Mouse (Mus musculus) hindbrain, embryonic 10.5 days (tissue): Measurements from ENCODE around the gene Dcun1d3. TPM values are rescaled to one million over a fixed set of nuclear protein-coding genes. Genes with fewer than 3 reads are reported as not detected.

Experiments used
- DNase-seq: peaks from one replicate; pipeline ENCODE4 v3.0.0-alpha.2; 2017; ENCODE audit warnings: low spot score
- H3K27ac ChIP-seq: fragments of 300-500 bp; sonication (generic); 2 replicates; pipeline ENCODE4 v1.5.1; 2016; ENCODE audit warnings: mild to moderate bottlenecking, moderate library complexity
- H3K27me3 ChIP-seq: fragments of 300-500 bp; sonication (generic); 2 replicates; pipeline ENCODE4 v1.6.1; 2016; ENCODE audit warnings: mild to moderate bottlenecking; ENCODE audit not compliant: poor library complexity, insufficient read depth, severe bottlenecking
- H3K36me3 ChIP-seq: fragments of 300-500 bp; sonication (generic); 2 replicates; pipeline ENCODE4 v1.6.1; 2016; ENCODE audit warnings: mild to moderate bottlenecking, moderate library complexity
- H3K4me1 ChIP-seq: fragments of 300-500 bp; sonication (generic); replicated peaks from 2 replicates; pipeline ENCODE4 v1.6.1; 2016; ENCODE audit warnings: mild to moderate bottlenecking
- H3K4me3 ChIP-seq: fragments of 300-500 bp; sonication (generic); 2 replicates; pipeline ENCODE4 v1.5.1; 2016; ENCODE audit warnings: mild to moderate bottlenecking, moderate library complexity
- H3K9me3 ChIP-seq: fragments of 300-500 bp; sonication (generic); 2 replicates; pipeline ENCODE4 v1.6.1; 2016; ENCODE audit warnings: mild to moderate bottlenecking, moderate library complexity
- WGBS: fragments of 180-500 bp; shearing (Covaris S2); methylation state at CpG from one replicate; pipeline ENCODE4 v1.1.7; 2016; 5-methylcytosine and 5-hydroxymethylcytosine counted together
- polyA plus RNA-seq: library from polyadenylated mRNA; unstranded; fragments of >200 nt; fragmentation: Nextera tagmentation; extraction: Ambion mirVana; gene quantifications from 2 replicates; pipeline ENCODE4 v1.2.1, GENCODE M21; 2016

Dcun1d3 gene
- polyA plus RNA-seq: 11.4 and 14.7 TPM in 2 replicates

DNA sequence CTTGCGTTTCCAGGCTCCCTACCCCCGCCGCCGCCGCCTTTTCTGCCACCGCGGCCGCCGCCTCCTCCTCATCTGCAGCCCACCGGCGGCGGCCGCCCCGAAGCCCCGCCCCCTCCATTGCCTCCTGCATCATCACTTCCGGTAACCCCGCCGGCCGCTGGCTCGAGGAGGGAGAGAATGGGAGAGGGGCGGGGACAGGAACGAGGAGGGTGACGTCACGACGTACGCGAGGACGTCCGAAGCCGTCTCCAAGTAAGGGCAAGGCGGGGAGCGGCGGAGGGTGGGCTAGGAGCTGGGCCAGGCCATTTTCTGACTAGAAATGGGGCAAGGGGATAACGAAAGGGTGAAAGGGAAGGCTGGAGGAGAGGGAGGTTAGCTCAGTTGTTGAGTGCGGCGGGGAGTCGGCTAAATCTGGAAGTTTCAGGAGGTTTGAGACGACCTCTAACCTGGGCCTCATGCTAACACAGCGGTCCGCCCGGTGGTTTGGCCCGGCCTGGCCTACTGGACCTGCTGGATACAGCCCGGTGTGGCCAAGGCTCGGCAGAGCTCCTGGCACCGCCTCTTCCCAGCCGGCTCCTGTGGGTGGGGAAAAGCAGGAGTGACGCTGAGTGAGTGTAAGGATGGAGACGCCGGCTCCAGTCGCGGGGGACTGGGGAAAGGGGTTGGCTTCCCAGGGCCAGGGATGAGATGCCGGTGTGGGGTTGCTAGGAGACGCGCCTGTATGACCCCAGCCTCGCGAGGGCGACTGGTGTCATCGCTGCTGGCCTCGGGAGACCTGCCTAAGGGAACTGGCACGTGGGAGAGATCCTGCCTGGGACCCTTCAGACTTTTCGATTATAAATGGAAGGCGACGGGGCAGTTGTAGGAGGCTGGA lies at the start of gene Dcun1d3, which contains the start of gene Lyrm1:
Dcun1d3 (minus strand) TSS at position 660 of the 874 bp plus-strand sequence.
Lyrm1 (plus strand) TSS at position 223 of the 874 bp plus-strand sequence.
- Histone ChIP-seq H3K4me3 (peak within 1 kb of the TSS; percentile 80), H3K27ac (peak within 1 kb of the TSS; percentile 97), H3K4me1 (peaks cover 30% of the 10 kb centered on the region), H3K36me3 (no peaks in the 10 kb centered on the region), H3K27me3 (no peaks in the 10 kb centered on the region), H3K9me3 (no peaks in the 10 kb centered on the region)
- DNase-seq: peak; percentile 99
- under 1% methylated on average over 63 of the region's 63 CpGs for WGBS

DNA sequence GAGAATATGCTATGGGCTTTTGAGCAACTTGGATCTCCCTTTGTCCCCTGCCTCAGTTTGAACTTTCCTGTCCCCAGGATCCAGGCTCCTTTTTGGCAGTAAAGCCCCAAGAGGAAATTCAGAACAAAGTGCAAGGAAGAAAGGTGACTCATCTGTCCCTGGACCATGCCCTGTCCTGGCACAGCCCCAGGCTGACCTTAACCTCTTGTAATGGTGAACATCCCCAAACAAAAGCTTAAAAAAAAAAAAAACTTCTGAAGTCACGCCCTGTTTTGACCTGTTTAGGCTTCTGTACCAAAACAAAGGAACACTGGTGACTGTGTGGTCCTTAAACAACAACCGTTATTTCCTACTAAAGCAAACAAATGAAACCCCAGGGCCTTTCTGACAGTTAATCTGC lies 45.5 kb upstream of the Dcun1d3 start:
- WGBS: 54% methylated on average over 2 of the region's 2 CpGs
- no peaks in the 10 kb centered on the region for H3K36me3 ChIP-seq
- no peak for DNase-seq
- no peak overlapping the region for H3K4me3 ChIP-seq
- no peak overlapping the region for H3K27ac ChIP-seq
- H3K4me1 ChIP-seq: no peaks in the 10 kb centered on the region
- no peaks in the 10 kb centered on the region for H3K9me3 ChIP-seq
- H3K27me3 ChIP-seq: no peaks in the 10 kb centered on the region

DNA sequence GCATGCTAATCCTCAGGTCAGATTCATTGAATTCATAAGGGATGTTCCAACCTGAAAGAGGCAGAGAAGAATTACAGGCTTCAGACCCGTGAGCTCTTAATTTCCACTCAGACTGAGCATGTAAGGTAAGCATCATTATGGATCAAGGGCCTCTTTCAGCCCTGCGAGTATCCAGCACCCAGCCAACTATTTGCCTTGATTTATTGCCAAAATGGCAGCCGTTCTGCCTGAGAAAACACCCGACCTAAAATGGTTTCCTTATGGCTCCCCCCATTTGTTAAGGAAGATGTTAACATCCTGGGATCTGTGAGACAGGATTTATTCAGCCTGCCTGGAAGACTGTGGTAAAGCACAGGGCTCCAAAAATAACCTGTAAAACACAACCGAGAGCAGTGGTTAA lies 40.9 kb upstream of the Dcun1d3 start:
- no peak for DNase-seq
- H3K27ac ChIP-seq: no peak overlapping the region
- no peaks in the 10 kb centered on the region for H3K4me1 ChIP-seq
- H3K9me3 ChIP-seq: no peaks in the 10 kb centered on the region
- no peaks in the 10 kb centered on the region for H3K27me3 ChIP-seq
- H3K4me3 ChIP-seq: no peak overlapping the region
- WGBS: 87% methylated on average over 5 of the region's 5 CpGs
- no peaks in the 10 kb centered on the region for H3K36me3 ChIP-seq

DNA sequence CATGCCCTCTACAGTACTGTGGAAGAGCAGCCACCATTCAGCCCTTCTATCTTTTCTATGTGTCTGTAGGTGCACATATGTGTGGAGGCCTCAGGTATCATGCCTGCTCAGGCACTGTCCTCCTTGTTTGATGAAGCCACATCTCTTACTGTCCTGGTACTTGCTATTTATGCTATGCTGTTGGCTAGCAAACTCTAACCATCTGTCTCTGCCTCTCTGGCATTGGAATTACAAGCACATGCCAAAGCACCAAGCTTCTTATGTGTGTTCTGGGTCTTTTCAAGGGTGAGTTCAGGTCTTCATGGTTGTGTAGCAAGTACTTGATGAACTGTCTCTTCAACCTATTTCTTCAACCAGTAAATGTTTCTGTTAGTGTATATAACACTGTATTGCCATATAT lies 40.2 kb upstream of the Dcun1d3 start:
- no peaks in the 10 kb centered on the region for H3K4me1 ChIP-seq
- no peaks in the 10 kb centered on the region for H3K36me3 ChIP-seq
- no peak for DNase-seq
- H3K27ac ChIP-seq: no peak overlapping the region
- H3K27me3 ChIP-seq: no peaks in the 10 kb centered on the region
- H3K4me3 ChIP-seq: no peak overlapping the region
- no peaks in the 10 kb centered on the region for H3K9me3 ChIP-seq

DNA sequence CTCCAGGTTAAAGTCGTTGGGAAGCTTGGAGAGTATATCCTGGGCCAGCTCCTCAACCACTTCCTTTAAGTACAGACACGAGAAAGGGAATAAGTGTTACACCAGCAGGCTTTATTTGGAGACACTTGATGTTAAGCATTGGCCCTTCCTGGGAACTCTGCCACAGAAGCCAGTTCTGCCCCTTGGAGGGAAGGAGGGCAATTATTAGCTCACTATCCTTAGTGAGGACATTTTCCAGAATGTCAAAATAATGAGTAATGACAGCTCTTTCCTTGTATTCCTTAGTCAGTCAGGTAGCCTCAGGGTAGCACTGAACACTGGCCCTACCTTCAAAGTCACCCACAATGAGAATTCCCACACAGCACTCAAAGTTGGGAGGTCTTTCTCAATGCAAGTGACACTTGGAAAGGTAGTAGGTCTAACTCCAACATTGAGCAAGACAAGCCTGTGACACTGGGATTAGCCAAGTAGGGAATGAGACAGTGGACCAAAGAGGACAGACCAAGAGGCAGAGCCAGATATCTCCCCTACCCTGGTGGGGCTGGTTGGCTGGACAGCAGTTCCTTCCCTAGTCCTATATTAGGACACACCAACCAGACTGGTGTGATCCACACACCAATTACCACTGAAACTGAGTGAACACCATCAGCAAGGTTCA lies 32.8 kb upstream of the Dcun1d3 start:
- Histone ChIP-seq H3K27me3 (no peaks in the 10 kb centered on the region), H3K4me1 (no peaks in the 10 kb centered on the region), H3K4me3 (no peak overlapping the region), H3K27ac (no peak overlapping the region), H3K36me3 (no peaks in the 10 kb centered on the region), H3K9me3 (no peaks in the 10 kb centered on the region)
- WGBS: 84% methylated on average over 2 of the region's 2 CpGs
- no peak for DNase-seq

DNA sequence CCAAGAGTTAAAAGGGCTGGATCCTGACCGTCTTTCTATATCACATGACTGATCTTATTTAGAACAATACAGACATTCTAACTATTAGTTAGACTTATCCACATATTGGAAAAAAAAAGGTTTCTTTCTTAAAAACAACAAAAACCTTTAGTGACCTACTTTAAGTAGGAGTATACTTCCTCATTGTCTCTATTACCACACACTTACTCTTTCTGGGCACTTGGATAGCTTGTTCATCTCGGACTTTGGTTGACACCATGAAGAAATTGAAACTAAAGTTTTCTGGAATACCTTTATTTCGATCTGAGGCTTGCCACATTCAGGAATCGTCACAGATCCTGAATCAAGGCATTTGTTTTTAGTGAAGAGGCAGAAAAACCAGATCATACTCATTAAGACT lies 25.0 kb upstream of the Dcun1d3 start:
- Histone ChIP-seq H3K9me3 (no peaks in the 10 kb centered on the region), H3K27ac (no peak overlapping the region), H3K4me1 (no peaks in the 10 kb centered on the region), H3K27me3 (no peaks in the 10 kb centered on the region), H3K4me3 (no peak overlapping the region), H3K36me3 (no peaks in the 10 kb centered on the region)
- DNase-seq: no peak
- 85% methylated on average over 4 of the region's 4 CpGs for WGBS

DNA sequence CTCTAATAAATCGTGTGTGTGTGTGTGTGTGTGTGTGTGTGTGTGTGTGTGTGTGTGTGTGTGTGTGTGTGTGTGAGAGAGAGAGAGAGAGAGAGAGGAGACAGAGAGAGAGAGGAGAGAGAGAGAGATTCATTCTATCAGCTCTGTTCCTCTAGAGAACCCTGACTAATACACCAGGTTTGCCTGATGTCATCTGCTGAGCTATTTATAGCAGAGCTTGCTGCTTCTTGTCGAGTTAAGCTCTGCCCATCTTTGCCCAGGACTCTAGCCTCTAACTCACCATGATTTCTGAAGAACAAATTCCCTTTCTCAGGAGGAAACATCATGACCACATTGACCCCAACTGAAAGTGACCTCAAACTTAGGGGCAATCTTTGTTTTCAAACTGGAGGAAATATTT lies 24.4 kb upstream of the Dcun1d3 start:
- DNase-seq: no peak
- Histone ChIP-seq H3K4me1 (no peaks in the 10 kb centered on the region), H3K27ac (no peak overlapping the region), H3K36me3 (no peaks in the 10 kb centered on the region), H3K9me3 (no peaks in the 10 kb centered on the region), H3K27me3 (no peaks in the 10 kb centered on the region), H3K4me3 (no peak overlapping the region)
- 72% methylated on average over 2 of the region's 2 CpGs for WGBS

DNA sequence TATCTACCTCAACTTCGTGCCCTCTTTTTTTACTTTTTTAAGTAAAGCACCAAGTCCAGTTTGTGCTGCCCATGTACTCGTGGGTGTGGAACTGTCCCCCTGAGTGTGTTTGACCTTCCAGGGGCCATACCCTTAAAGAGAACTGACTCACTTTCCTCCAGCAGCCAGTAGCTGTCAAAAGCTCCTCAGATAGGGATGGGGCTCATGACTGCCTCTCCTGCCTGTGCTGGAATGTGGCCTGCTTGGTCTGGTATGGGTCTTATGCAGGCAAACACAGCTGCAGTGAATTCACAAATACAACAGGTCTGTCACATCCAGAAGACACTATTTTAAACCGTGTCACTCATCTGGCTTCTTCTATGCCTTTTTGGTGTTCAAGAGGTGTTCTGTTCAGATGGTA lies 15.6 kb upstream of the Dcun1d3 start:
- H3K4me3 ChIP-seq: no peak overlapping the region
- WGBS: 80% methylated on average over 3 of the region's 3 CpGs

DNA sequence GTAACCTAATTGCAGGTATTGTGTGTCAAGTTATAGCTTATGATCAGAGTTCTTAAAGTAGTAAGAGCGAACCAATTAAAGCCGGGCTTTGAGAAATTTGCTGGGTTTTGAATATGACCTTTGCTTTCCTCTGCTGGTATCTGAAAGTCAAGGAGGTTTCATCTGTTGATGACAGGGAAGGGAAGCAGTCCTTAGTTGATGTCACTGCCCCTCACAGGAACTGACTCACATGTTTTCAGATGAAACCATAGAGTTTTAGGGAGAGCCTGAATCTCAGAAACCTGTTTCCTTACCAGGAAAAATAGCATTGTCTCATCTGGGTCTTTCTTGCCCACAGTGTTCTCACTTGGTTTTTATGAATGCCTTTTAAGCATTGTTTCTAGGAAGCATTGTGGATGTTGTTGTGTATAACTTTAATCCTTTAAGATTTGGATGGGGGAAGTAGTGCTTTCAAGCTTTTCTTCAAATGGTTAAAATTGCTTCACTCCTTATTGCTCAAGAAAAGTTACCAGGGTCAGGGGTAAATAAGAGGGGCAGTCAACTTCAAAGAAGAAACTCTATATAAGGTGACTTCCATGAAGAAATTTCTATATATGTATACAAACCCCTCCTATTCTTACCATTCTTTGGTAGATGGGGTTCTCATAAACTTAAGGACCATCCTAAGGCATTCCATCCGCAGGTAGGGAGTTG lies 10.6 kb upstream of the Dcun1d3 start:
- DNase-seq: no peak
- Histone ChIP-seq H3K4me3 (no peak overlapping the region), H3K36me3 (no peaks in the 10 kb centered on the region), H3K4me1 (no peaks in the 10 kb centered on the region), H3K27me3 (no peaks in the 10 kb centered on the region), H3K9me3 (no peaks in the 10 kb centered on the region), H3K27ac (no peak overlapping the region)
- 94% methylated on average over 3 of the region's 3 CpGs for WGBS

More for the DNA sequence above, 15.6 kb upstream of the Dcun1d3 start:
- Histone ChIP-seq H3K36me3 (no peaks in the 10 kb centered on the region), H3K9me3 (no peaks in the 10 kb centered on the region), H3K27ac (no peak overlapping the region), H3K27me3 (no peaks in the 10 kb centered on the region), H3K4me1 (no peaks in the 10 kb centered on the region)
- no peak for DNase-seq

DNA sequence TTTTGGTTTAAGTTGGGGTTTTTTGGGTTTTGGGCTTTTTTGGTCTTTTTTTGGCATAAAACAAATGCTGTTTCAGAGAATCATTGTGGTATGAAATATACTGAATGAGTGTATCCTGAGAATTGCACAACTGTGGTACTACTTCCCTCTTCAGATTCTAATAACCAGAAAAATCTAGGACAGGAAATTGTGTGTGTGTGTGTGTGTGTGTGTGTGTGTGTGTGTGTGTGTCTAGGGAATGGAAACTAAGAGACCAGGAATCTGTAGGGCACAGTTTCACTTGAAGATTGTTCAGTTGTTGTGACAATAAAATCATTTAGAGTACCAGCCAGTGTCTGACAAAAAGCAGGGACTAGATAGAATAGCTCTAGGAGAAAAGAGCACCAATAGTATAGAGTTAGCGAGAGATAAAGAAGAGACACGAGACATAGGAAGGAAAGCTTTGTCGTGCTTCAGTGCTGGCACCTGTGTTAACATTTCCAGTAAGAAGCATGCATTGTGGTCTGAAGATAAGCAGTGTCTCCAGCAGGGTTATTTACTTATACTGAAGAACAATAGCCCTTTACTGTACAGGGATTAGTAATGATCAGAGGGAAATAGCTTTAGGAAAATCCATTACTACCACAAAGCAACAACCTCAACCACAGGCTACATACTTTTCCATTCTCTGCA lies 3.4 kb upstream of the Dcun1d3 start:
- Histone ChIP-seq H3K27ac (no peak overlapping the region), H3K27me3 (no peaks in the 10 kb centered on the region), H3K4me3 (no peak overlapping the region), H3K36me3 (no peaks in the 10 kb centered on the region), H3K4me1 (peaks cover 21% of the 10 kb centered on the region), H3K9me3 (no peaks in the 10 kb centered on the region)
- no peak for DNase-seq
- WGBS: 85% methylated on average over 3 of the region's 3 CpGs

DNA sequence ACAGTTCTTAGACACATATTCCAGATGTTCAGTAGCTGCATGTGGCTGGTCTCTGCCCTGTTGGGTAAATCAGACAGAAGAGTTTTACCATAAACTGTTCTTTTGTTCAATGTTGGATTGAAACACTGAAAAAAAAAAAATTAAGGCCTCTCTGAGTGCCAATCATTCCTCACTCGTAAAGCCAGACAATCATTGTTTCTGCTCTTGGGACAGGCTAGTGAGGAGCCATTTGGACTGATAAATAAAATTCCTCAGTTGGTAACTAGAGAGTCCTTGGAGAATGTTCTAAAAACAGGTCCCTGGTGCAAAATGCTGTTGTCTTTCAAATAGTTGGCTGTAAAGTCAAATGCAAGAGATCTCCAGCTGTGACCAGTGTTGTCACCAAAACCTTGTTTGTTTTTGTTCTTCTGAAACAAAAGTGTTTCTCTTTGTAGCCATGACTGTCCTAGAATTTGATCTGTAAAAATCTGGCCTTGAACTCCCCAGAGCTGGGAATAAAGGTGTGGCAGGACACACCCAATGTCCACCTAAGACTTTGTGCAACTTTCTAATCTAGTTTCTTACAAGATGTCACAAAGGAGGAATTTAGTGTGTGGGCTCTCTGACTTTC lies 2.3 kb upstream of the Dcun1d3 start:
- Histone ChIP-seq H3K4me3 (no peak overlapping the region), H3K36me3 (no peaks in the 10 kb centered on the region), H3K27me3 (no peaks in the 10 kb centered on the region), H3K4me1 (peaks cover 30% of the 10 kb centered on the region), H3K27ac (no peak overlapping the region), H3K9me3 (no peaks in the 10 kb centered on the region)
- 56% methylated on average over 1 of the region's 1 CpGs for WGBS
- DNase-seq: no peak

DNA sequence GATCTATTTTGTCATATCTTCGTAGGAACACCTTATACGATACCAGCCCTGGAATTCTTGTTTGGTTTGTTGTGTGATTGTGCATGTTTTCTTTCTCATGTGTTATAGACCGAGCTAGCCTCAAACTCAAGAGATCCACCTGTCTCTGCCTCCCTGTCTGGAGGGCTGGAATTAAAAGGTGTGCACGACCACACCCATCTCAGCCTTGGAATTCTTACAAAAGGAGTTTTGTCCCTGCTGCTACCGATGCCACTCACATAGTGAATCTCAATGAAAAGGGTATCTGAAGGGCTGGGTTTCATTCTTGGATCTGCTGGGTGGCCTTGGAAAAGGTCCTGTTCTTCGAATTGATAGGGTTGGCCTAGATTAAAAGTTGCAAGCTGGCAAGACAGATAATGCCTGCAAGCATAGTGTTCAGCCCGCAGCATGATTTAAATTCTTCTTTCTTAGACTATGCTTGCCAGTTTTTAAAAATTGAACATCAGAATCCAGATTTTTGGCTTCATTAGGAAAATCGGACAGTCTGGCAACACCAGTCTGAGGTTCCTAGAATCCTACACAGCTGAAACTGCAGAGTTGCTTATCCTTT lies 1.5 kb upstream of the Dcun1d3 start:
- H3K4me3 ChIP-seq: no peak overlapping the region
- no peaks in the 10 kb centered on the region for H3K36me3 ChIP-seq
- 90% methylated on average over 8 of the region's 8 CpGs for WGBS

More for the DNA sequence above, 1.5 kb upstream of the Dcun1d3 start:
- Histone ChIP-seq H3K27ac (no peak overlapping the region), H3K4me1 (peaks cover 30% of the 10 kb centered on the region), H3K9me3 (no peaks in the 10 kb centered on the region), H3K27me3 (no peaks in the 10 kb centered on the region)
- DNase-seq: no peak
